Mouse (Mus musculus) C2C12 (cell line): ENCODE measurements around the gene Cdkn2aip.

ENCODE experiments used
- CEBPB ChIP-seq: IDR thresholded peaks from one replicate; pipeline ENCODE4 v1.6.1; 2011; ENCODE audit warnings: low read depth, mild to moderate bottlenecking, control low read depth, moderate library complexity
- CTCF ChIP-seq: IDR thresholded peaks from one replicate; pipeline ENCODE4 v1.5.1; 2011; ENCODE audit not compliant: control insufficient read depth, insufficient read depth, insufficient read length
- MAX ChIP-seq: IDR thresholded peaks from one replicate; pipeline ENCODE4 v1.6.1; 2011; ENCODE audit warnings: mild to moderate bottlenecking, control low read depth
- MYOG ChIP-seq: IDR thresholded peaks from one replicate; pipeline ENCODE4 v1.6.1; 2011; ENCODE audit not compliant: control insufficient read depth, insufficient read length; ENCODE audit errors: extremely low read depth

GRCm38 (mm10) chr8:47713171-47713663 is 515 bp downstream of the Cdkn2aip start:
- TF ChIP-seq CTCF (no peak), CEBPB (no peak), MYOG (no peak), MAX (no peak)
